Mouse (Mus musculus) A20 (cell line): Measurements from ENCODE around the gene Cib1.

ENCODE experiments used
- DNase-seq: peaks from one replicate; pipeline ENCODE4 v3.0.0-alpha.2; 2011; ENCODE audit warnings: low read depth, low spot score

Gene Cib1

DNA sequence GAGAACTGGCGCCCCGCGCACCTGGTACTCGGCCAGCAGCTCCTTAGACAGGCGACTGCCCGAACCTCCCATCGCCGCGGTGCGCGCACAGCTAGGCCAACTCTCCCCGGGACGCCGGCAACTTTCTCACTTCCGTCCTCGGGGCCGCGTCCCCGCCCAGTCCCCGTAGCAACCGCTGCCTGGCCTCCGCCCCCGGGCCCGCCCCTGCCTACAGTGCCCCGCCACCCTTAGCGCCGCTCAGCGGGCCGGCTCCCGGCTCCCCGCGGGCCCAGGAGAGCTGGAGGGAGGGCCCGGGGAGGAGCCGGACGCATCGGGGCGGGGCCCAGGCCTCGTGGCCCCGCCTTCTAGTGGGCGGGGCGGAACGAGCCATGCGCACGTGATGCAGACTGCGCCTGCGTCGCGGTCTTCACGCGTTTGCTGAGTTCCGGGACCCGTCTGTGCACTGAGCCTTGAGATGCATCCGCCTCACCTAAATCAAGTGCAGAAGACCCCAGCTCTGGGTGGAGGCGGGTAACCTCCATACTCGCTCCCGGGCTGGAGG, at the start of gene Cib1, which contains the start of gene Gdpgp1:
Cib1 (minus strand) TSS at position 325 of the 541 bp plus-strand sequence.
Gdpgp1 (plus strand) TSS at position 377 of the 541 bp plus-strand sequence.
- peak; percentile 98 for DNase-seq

GRCm38 (mm10) chr7:80281646-80282045, 49.0 kb upstream of the Cib1 start:
- DNase-seq = no peak

GRCm38 (mm10) chr7:80280998-80281397, 48.4 kb upstream of the Cib1 start:
- no peak for DNase-seq

- DNase-seq = no peak
Observed at GRCm38 (mm10) chr7:80280032-80280431, 47.4 kb upstream of the Cib1 start.

DNA sequence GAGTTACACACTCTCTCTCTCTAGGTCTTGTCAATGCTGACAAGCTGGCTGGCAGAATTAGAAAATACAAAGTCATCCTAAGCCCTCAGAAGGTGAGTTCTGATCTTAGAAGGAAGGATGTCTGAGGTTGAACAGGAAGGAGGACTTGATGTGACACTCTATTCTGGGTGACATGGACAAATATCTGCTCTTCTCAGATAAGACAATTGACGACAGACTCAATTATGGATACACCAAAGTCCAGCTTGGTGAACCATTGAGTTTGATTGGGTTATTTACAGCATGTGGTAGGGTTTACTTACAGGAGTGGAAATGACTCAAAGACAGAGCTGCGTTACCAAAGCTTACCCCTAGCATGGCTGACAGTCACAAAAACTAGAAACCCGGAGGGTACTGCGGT, 43.8 kb upstream of the Cib1 start:
- DNase-seq = no peak

DNA sequence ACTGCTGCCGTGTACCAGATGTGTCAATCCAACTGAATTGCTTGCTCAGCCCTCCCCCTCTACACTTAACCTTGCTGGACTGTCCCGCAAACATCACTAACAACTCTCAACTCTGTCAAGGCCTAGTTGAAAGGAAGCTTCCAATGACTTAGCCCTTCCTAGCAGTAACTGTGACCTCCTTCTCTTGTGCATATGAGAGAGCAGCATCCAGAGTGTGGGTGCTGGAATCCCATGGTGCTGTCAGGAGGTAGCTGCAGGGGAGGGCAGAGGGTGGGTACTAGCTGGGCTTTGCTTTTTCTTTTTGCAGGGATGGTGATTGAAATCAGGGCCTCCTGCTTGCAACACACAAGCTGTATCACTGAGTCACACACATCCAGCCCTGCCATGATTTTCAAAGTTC, 40.8 kb upstream of the Cib1 start:
- DNase-seq = no peak

GRCm38 (mm10) chr7:80269751-80270255, 37.2 kb upstream of the Cib1 start:
- DNase-seq = no peak

DNA sequence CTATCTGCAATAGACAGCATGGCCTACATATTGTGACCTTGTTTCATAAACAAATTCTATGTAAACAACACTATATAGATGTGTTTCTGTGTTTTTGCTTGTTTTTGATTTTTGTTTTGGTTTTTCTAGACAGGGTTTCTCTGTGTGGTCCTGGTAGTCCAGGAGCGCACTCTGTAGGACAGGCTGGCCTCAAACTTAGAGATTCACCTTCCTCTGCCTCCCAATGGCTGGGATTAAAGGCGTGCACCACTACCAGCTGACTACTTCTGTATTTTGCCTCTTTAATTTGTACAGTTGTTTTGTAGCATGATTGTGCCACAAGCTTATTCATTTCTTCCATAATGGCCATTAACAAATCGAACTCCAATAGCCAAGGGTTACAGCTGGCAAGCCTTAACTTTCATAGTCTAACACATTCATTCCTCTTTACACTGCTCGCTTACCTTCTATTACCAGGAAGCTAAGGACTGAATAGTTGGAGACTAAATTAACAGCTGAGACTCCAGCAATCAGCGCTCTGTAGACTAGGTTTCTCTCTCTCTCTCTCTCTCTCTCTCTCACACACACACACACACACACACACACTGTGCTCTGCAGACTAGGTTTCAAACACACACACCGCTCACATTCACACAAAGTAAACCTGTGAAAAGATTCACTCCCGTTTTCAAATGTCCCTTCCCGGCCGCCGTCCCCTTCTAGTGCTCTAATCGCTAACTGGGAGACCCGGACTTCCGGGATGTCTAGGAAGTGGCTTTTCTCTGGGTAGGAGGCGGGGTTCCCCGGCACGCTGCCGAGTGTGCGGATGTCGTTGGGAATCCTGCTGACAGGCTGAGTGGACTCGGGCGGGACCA, 36.5 kb upstream of the Cib1 start, which contains the start of gene Vps33b:
Vps33b (plus strand) TSS at position 753 of the 854 bp plus-strand sequence.
- DNase-seq = peak; percentile 92

- no peak for DNase-seq
Observed at GRCm38 (mm10) chr7:80267764-80268163, 35.2 kb upstream of the Cib1 start.

GRCm38 (mm10) chr7:80264606-80265005, 32.0 kb upstream of the Cib1 start:
- DNase-seq = no peak

GRCm38 (mm10) chr7:80261372-80261990, 28.9 kb upstream of the Cib1 start:
- no peak for DNase-seq

GRCm38 (mm10) chr7:80260625-80261371, 28.2 kb upstream of the Cib1 start, which contains the start of gene Ngrn:
Ngrn (plus strand) TSS chr7:80261215.
- peak; percentile 89 for DNase-seq

- no peak for DNase-seq
Observed at GRCm38 (mm10) chr7:80257706-80258105, 25.1 kb upstream of the Cib1 start.

DNA sequence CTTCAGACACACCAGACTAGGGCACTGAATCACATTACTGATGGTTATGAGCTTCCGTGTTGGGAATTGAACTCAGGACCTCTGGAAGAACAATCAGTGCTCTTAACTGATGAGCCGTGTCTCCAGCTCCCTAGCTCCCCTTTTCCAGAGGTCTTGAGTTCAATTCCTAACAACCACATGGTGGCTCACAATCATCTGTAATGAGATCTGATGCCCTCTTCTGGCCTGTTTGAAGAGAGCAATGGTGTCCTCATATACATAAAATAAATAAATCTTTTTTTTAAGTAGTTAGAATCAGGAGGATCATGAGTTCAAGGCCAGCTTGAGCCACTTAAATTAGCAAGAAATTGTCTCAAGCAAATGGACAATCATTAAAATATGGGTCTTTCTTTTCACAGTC, 23.4 kb upstream of the Cib1 start:
- DNase-seq = peak; percentile 38

DNA sequence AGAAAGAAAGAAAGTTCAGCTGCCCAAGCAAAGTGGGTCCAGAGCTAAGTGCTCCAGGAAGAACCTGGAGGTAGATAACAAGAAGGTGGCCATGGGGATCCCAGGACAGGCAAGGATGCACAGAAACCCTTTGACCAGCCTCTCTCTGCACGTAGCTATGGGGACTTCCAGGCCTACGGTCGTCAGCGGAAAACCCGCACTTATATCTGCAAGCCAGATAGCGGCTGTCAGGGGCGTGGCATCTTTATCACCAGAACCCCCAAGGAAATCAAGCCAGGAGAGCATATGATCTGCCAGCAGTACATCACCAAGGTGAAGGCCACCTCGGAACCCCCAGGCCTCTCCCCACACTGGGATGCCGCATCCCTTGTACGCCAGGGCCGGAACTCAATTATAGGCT, 20.3 kb upstream of the Cib1 start:
- no peak for DNase-seq

GRCm38 (mm10) chr7:80252437-80252836, 19.8 kb upstream of the Cib1 start:
- DNase-seq = no peak

- DNase-seq = no peak
Observed at GRCm38 (mm10) chr7:80246859-80247258, 14.2 kb upstream of the Cib1 start.

DNA sequence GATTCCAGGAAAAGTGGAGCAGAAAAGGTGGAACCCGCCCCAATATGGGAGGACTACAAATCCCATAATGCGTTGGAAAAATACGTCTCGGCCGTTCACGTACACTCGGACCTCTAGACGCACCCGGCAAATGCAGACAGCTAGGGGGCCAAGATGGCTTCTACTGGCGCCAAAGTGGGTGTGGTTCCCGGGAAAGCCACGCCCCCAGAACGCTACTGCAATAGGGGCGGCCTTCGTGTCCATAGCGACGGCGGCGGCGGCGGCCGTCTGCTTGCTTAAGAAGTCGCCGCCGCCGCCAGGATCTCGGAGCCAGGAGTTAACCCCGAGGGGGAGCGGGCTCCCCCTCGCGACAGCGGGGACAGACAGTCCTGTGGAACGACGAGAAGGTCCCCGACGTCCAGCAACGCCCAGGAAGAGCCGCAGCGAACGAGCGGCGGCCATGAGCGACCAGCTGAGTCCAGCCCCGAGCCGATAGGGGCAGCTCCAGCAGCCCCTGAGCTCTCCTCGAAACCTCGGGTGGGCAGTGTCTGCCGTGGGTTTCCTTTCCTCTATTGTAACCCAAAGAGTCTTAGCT, 13.6 kb upstream of the Cib1 start, which contains the start of gene Ttll13:
Ttll13 (plus strand) TSS at position 229 of the 574 bp plus-strand sequence.
- DNase-seq = peak; percentile 97

DNA sequence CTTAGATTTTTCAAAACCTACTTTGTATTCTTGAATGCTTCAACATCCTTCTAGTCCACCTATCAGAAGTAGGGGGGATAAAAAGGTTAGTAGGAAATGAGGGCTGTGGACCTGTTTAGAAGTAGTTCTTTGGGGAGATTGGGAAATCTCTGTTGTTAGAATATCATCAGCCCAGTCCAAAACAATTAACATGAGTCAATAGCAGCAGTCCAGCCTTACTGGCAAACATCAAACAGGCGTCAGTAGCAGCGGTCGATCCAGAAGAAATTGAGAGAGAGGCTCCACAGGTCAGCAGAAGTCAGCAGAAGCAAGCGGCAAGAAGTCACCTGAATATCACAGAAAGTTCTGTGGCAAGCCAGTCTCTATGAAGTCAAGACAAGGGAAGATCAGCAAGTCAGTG, 12.2 kb upstream of the Cib1 start:
- DNase-seq = no peak

DNA sequence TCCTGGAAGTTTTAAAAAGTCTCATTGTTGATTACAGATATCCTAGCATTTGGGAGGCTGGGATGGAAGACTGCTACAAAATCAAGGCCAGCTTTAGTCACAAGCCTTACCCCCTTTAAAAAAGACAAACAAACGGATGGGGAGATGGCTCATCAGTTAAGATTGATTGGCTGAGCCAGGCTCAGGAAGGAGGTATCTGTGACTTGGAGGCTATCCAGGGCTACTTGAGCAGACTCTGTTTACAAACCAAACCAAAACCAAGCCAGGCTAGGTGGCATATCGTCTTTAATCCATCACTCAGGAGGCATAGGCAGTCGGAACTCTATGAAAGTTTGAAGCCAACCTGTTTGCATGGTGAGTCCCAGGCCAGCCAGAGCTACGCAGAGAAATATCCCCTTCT, 9.0 kb upstream of the Cib1 start:
- DNase-seq = no peak

- DNase-seq = no peak
Observed at GRCm38 (mm10) chr7:80238542-80238941, 5.9 kb upstream of the Cib1 start.
